Mouse (Mus musculus) thymus, postnatal 10 days (tissue): Measurements from ENCODE around the gene Olfr1444.

Experiments used
- DNase-seq, 2 experiments: peaks; one replicate each; pipeline ENCODE4 v3.0.0; 2021; ENCODE audit warnings: low spot score in 2 of 2

Gene Olfr1444

GRCm38 (mm10) chr19:12856983-12857382, at the start of gene Olfr1444:
Gene Olfr1444, plus strand, starts transcription at chr19:12857283.
- DNase-seq, result no peak

- DNase-seq, result no peak
These were observed 44.3 kb upstream of the Olfr1444 start for GRCm38 (mm10) chr19:12812644-12813364.

- DNase-seq, result no peak
These were observed 43.2 kb upstream of the Olfr1444 start for GRCm38 (mm10) chr19:12813883-12814282.

- no peak for DNase-seq
These were observed 38.6 kb upstream of the Olfr1444 start for GRCm38 (mm10) chr19:12818507-12818906.

- DNase-seq, result peak in 1 of 2 experiments; percentile 60
These were observed 36.7 kb upstream of the Olfr1444 start for GRCm38 (mm10) chr19:12820383-12820782.

- DNase-seq, result peak in 1 of 2 experiments; percentile 39
These were observed 32.5 kb upstream of the Olfr1444 start for GRCm38 (mm10) chr19:12824549-12824948.

- no peak for DNase-seq
These were observed 26.2 kb upstream of the Olfr1444 start for GRCm38 (mm10) chr19:12830823-12831430.

- no peak for DNase-seq
These were observed 25.5 kb upstream of the Olfr1444 start for GRCm38 (mm10) chr19:12831559-12831958.

- peak; percentile 11 to 34 for DNase-seq
These were observed 23.5 kb upstream of the Olfr1444 start for GRCm38 (mm10) chr19:12833625-12834024.

- DNase-seq, result no peak
These were observed 18.6 kb upstream of the Olfr1444 start for GRCm38 (mm10) chr19:12838507-12838906.

GRCm38 (mm10) chr19:12846382-12846781, 10.7 kb upstream of the Olfr1444 start, which contains the start of gene Gm5244:
Gene Gm5244, plus strand, starts transcription at chr19:12846682.
- DNase-seq, result no peak

GRCm38 (mm10) chr19:12883555-12883954, 26.5 kb downstream of the Olfr1444 start, which contains the start of gene Olfr1445:
Gene Olfr1445, plus strand, starts transcription at chr19:12883855.
- no peak for DNase-seq

- DNase-seq, result no peak
These were observed 36.3 kb downstream of the Olfr1444 start, which contains the start of gene Olfr1446 for GRCm38 (mm10) chr19:12893424-12893823. Gene Olfr1446, minus strand, starts transcription at chr19:12893524.

- no peak for DNase-seq
These were observed 46.6 kb downstream of the Olfr1444 start, which contains the start of gene Olfr1447 for GRCm38 (mm10) chr19:12903643-12904042. Gene Olfr1447, minus strand, starts transcription at chr19:12903743.
